Comparison of ENCODE assay signal across 12 mouse cellular contexts in the genomic region with DNA sequence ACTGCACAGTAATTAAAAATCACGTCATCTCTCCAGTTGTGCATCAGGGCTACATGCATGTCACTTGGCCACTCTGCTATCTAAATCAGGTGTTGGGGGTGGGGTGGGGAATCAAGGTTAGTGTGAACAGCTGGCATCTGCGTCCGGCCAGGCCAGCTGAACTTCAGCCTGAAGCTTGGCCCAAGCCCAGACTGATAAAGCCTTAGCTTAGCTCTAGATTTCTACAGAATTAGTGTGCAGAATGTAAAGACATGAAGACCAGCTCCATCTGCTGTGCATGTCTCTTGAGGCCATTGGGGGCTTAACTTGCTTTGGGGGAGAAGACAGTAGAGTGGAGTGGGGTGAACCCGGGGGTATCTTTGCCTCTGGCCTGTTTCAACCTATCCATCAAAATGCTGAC.
A peak's percentile ranks its signal among the peaks of the same experiment; 100 is the strongest.
DNase-seq lines count a peak whose midpoint lies in the region; ATAC-seq and TF ChIP-seq lines count a peak whose summit lies in the region.
"Had no signal": no experiment of that assay in that cellular context is flagged by ENCODE, and none has a peak within 500 bp of the region (broad histone marks: within the 10 kb centered on the region; RNA-seq: fewer than 3 reads in every experiment).

No protein-coding gene starts in this region.

- no peak for TF ChIP-seq POLR2A in thymus, adult 2 months (IDR thresholded peaks at IDR 0.05; ENCODE audit: control insufficient read depth, extremely low read depth, insufficient read depth, low read length, poor library complexity)

- no peak overlapping the region for H3K4me3 ChIP-seq in heart, embryonic 10.5 days
- H3K4me3 ChIP-seq in thymus, adult 2 months (ENCODE audit: control insufficient read depth, insufficient read depth, low read length) = no peak overlapping the region
- H3K4me3 ChIP-seq in liver, embryonic 16.5 days (ENCODE audit: low read depth, low read length) = no peak overlapping the region
- H3K4me3 ChIP-seq in stomach, embryonic 16.5 days (replicated peaks; ENCODE audit: low read length) = no peak overlapping the region
- H3K4me3 ChIP-seq: embryonic facial prominence, embryonic 10.5 days had no signal

- peak; percentile 49; the same call in 1 of the 2 replicates for ATAC-seq in liver, embryonic 16.5 days (ENCODE audit: low read depth)
- peak; percentile 54; the same call in 1 of the 2 replicates for ATAC-seq in stomach, embryonic 16.5 days (ENCODE audit: insufficient read depth, low FRiP score)

- H3K4me1 ChIP-seq in heart, embryonic 10.5 days = peaks cover 10% of the 10 kb centered on the region
- H3K4me1 ChIP-seq in thymus, adult 2 months (replicated peaks; ENCODE audit: control insufficient read depth, insufficient read depth, low read length) = peaks cover 34% of the 10 kb centered on the region
- peaks cover 20% of the 10 kb centered on the region for H3K4me1 ChIP-seq in liver, embryonic 16.5 days (ENCODE audit: control insufficient read depth, low read depth, low read length)
- H3K4me1 ChIP-seq in stomach, embryonic 16.5 days (ENCODE audit: control insufficient read depth, insufficient read depth, low read length) = peaks cover 20% of the 10 kb centered on the region

- no peaks in the 10 kb centered on the region for H3K27me3 ChIP-seq in heart, embryonic 10.5 days (ENCODE audit: insufficient read depth, poor library complexity, severe bottlenecking)
- no peaks in the 10 kb centered on the region for H3K27me3 ChIP-seq in thymus, adult 2 months (ENCODE audit: control insufficient read depth, insufficient read depth, low read length)
- H3K27me3 ChIP-seq in liver, embryonic 16.5 days (ENCODE audit: control insufficient read depth, insufficient read depth, low read depth, low read length) = no peaks in the 10 kb centered on the region
- no peaks in the 10 kb centered on the region for H3K27me3 ChIP-seq in stomach, embryonic 16.5 days (ENCODE audit: control insufficient read depth, insufficient read depth, low read length)

- no peaks in the 10 kb centered on the region for H3K36me3 ChIP-seq in heart, embryonic 10.5 days
- H3K36me3 ChIP-seq in thymus, adult 2 months (ENCODE audit: control insufficient read depth, insufficient read depth, low read length) = no peaks in the 10 kb centered on the region
- no peaks in the 10 kb centered on the region for H3K36me3 ChIP-seq in liver, embryonic 16.5 days (ENCODE audit: control insufficient read depth, insufficient read depth)
- H3K36me3 ChIP-seq in stomach, embryonic 16.5 days (ENCODE audit: control insufficient read depth, insufficient read depth, low read length) = no peaks in the 10 kb centered on the region
- H3K36me3 ChIP-seq: embryonic facial prominence, embryonic 10.5 days had no signal

- no peak overlapping the region for H3K9ac ChIP-seq in liver, embryonic 16.5 days (ENCODE audit: low read depth, low read length)
- H3K9ac ChIP-seq in stomach, embryonic 16.5 days (ENCODE audit: low read length) = no peak overlapping the region

- no peaks in the 10 kb centered on the region for H3K9me3 ChIP-seq in heart, embryonic 10.5 days
- H3K9me3 ChIP-seq in liver, embryonic 16.5 days (replicated peaks; ENCODE audit: control insufficient read depth, low read length) = no peaks in the 10 kb centered on the region
- no peaks in the 10 kb centered on the region for H3K9me3 ChIP-seq in stomach, embryonic 16.5 days (replicated peaks; ENCODE audit: control insufficient read depth, low read length)
- H3K9me3 ChIP-seq: embryonic facial prominence, embryonic 10.5 days had no signal

- 44% methylated on average over 4 of the region's 4 CpGs for WGBS in heart, embryonic 10.5 days
- 54% methylated on average over 4 of the region's 4 CpGs for WGBS in thymus, adult 2 months
- 39% methylated on average over 4 of the region's 4 CpGs for WGBS in liver, embryonic 16.5 days (ENCODE audit: insufficient replicate concordance)
- WGBS in stomach, embryonic 16.5 days = 43% methylated on average over 4 of the region's 4 CpGs

- no peak overlapping the region for H3K4me2 ChIP-seq in liver, embryonic 16.5 days (ENCODE audit: low read depth, low read length)
- no peak overlapping the region for H3K4me2 ChIP-seq in stomach, embryonic 16.5 days (ENCODE audit: low read depth, low read length)

- DNase-seq in heart, adult 11 months = peak; percentile 88
- no peak for DNase-seq in heart, embryonic 10.5 days (ENCODE audit: low spot score)
- DNase-seq in thymus, adult 2 months = no peak
- DNase-seq in thymus, postnatal 10 days (ENCODE audit: low spot score in 2 of 2) = no peak
- no peak for DNase-seq in layer of hippocampus, adult 11-12 months (ENCODE audit: low spot score)
- no peak for DNase-seq in testis, postnatal 14 days (ENCODE audit: low spot score)
- DNase-seq: gastrocnemius, postnatal 10 days; layer of hippocampus, adult 9-11 months; lung, postnatal 4 days had no signal

- no peak for TF ChIP-seq CTCF in thymus, adult 2 months (IDR thresholded peaks at IDR 0.05; ENCODE audit: borderline replicate concordance, control insufficient read depth, extremely low read depth, insufficient read depth, low read length, poor library complexity)

- no peak overlapping the region for H3K27ac ChIP-seq in heart, embryonic 10.5 days
- H3K27ac ChIP-seq in thymus, adult 2 months (ENCODE audit: control insufficient read depth, insufficient read depth, low read length) = peak overlapping the region; percentile 66
- no peak overlapping the region for H3K27ac ChIP-seq in liver, embryonic 16.5 days (ENCODE audit: low read length)
- no peak overlapping the region for H3K27ac ChIP-seq in stomach, embryonic 16.5 days (ENCODE audit: low read length)
- H3K27ac ChIP-seq: embryonic facial prominence, embryonic 10.5 days had no signal
